24 mouse cellular contexts compared by ENCODE assay signal in genomic region chr6:87743281-87743680, GRCm38 (mm10). TPM values are rescaled to one million over a fixed set of nuclear protein-coding genes. Genes with fewer than 3 reads are reported as not detected.
A peak's percentile ranks its signal among the peaks of the same experiment; 100 is the strongest.
DNase-seq lines count a peak whose midpoint lies in the region; ATAC-seq lines count a peak whose summit lies in the region.
"Had no signal": no experiment of that assay in that cellular context is flagged by ENCODE, and none has a peak within 500 bp of the region (broad histone marks: within the 10 kb centered on the region; RNA-seq: fewer than 3 reads in every experiment).

No protein-coding gene starts in this region.

- H3K9ac ChIP-seq in midbrain, embryonic 16.5 days (ENCODE audit: low read depth, low read length), result no peak overlapping the region
- H3K9ac ChIP-seq: hindbrain, embryonic 12.5 days; intestine, embryonic 15.5 days; stomach, embryonic 15.5 days had no signal

- no peak overlapping the region for H3K4me2 ChIP-seq in midbrain, embryonic 16.5 days (ENCODE audit: low read length)
- H3K4me2 ChIP-seq: hindbrain, embryonic 12.5 days; intestine, embryonic 15.5 days; liver, embryonic 11.5 days; stomach, embryonic 15.5 days had no signal

- peak; percentile 74 for DNase-seq in gastrocnemius, adult 18-20 months (ENCODE audit: low spot score)
- no peak for DNase-seq in gastrocnemius, postnatal 4 days (ENCODE audit: low spot score in 2 of 2)
- DNase-seq in heart, postnatal 25 days (ENCODE audit: low spot score), result peak; percentile 41
- DNase-seq in heart, postnatal 4 days, result no peak
- no peak for DNase-seq in midbrain, embryonic 10.5 days (ENCODE audit: low spot score)
- no peak for DNase-seq in layer of hippocampus, adult 9-10 months (ENCODE audit: low spot score)
- DNase-seq in forebrain, embryonic 10.5 days (ENCODE audit: extremely low spot score, low spot score), result no peak
- DNase-seq: adrenal gland, postnatal 10 days; cerebellum, adult 9-10 months; cerebellum, postnatal 36 days; kidney, adult 8-10 months; lung, adult 2 months; midbrain, embryonic 14.5 days had no signal

- intact Hi-C loops in heart, postnatal 25 days (cut with DNase I), result no loop called here

- H3K27ac ChIP-seq in midbrain, embryonic 10.5 days (replicated peaks), result peak overlapping the region; percentile 28; the same call in 1 of the 2 replicates
- H3K27ac ChIP-seq in midbrain, embryonic 16.5 days (ENCODE audit: low read length), result no peak overlapping the region
- H3K27ac ChIP-seq in forebrain, embryonic 10.5 days, result no peak overlapping the region
- H3K27ac ChIP-seq: hindbrain, embryonic 12.5 days; hindbrain, postnatal 0 days; intestine, embryonic 15.5 days; kidney, postnatal 0 days; macrophage; stomach, embryonic 15.5 days had no signal

- H3K27me3 ChIP-seq in midbrain, embryonic 10.5 days (ENCODE audit: low read depth, poor library complexity, severe bottlenecking), result peaks cover 9% of the 10 kb centered on the region; the same call in 1 of the 2 replicates
- H3K27me3 ChIP-seq in midbrain, embryonic 16.5 days (ENCODE audit: control insufficient read depth, insufficient read depth, low read depth, low read length), result no peaks in the 10 kb centered on the region
- H3K27me3 ChIP-seq in forebrain, embryonic 10.5 days (ENCODE audit: poor library complexity, severe bottlenecking), result peaks cover 12% of the 10 kb centered on the region; the same call in 1 of the 2 replicates
- H3K27me3 ChIP-seq: intestine, embryonic 15.5 days; Patski; stomach, embryonic 15.5 days had no signal

- 70% methylated on average over 5 of the region's 5 CpGs for WGBS in midbrain, embryonic 10.5 days
- 64% methylated on average over 5 of the region's 5 CpGs for WGBS in midbrain, embryonic 16.5 days
- 77% methylated on average over 5 of the region's 5 CpGs for WGBS in forebrain, embryonic 10.5 days

- no peak for ATAC-seq in midbrain, embryonic 16.5 days
- ATAC-seq: forebrain, embryonic 14.5 days; hindbrain, postnatal 0 days; intestine, embryonic 15.5 days; Patski had no signal

- no peak overlapping the region for H3K4me3 ChIP-seq in midbrain, embryonic 10.5 days
- H3K4me3 ChIP-seq in midbrain, embryonic 16.5 days (ENCODE audit: low read depth, low read length), result no peak overlapping the region
- no peak overlapping the region for H3K4me3 ChIP-seq in forebrain, embryonic 10.5 days
- H3K4me3 ChIP-seq: hindbrain, embryonic 12.5 days; intestine, embryonic 15.5 days; stomach, embryonic 15.5 days had no signal

- no peaks in the 10 kb centered on the region for H3K9me3 ChIP-seq in midbrain, embryonic 10.5 days (replicated peaks)
- H3K9me3 ChIP-seq in midbrain, embryonic 16.5 days (replicated peaks; ENCODE audit: control insufficient read depth, low read length, poor library complexity, severe bottlenecking), result no peaks in the 10 kb centered on the region
- H3K9me3 ChIP-seq in forebrain, embryonic 10.5 days, result no peaks in the 10 kb centered on the region
- H3K9me3 ChIP-seq: hindbrain, embryonic 12.5 days; intestine, embryonic 15.5 days; stomach, embryonic 15.5 days had no signal

- H3K4me1 ChIP-seq in midbrain, embryonic 10.5 days, result peaks cover 35% of the 10 kb centered on the region
- H3K4me1 ChIP-seq in midbrain, embryonic 16.5 days (ENCODE audit: control insufficient read depth, insufficient read depth, low read length), result no peaks in the 10 kb centered on the region
- peaks cover 20% of the 10 kb centered on the region for H3K4me1 ChIP-seq in forebrain, embryonic 10.5 days

- H3K36me3 ChIP-seq in midbrain, embryonic 10.5 days, result peaks cover 9% of the 10 kb centered on the region; the same call in 1 of the 2 replicates
- H3K36me3 ChIP-seq in midbrain, embryonic 16.5 days (ENCODE audit: control insufficient read depth, insufficient read depth, low read length), result no peaks in the 10 kb centered on the region
- H3K36me3 ChIP-seq in forebrain, embryonic 10.5 days (replicated peaks), result no peaks in the 10 kb centered on the region
- H3K36me3 ChIP-seq: hindbrain, embryonic 12.5 days; intestine, embryonic 15.5 days; stomach, embryonic 15.5 days had no signal

RNA-seq across cellular contexts. Expression of gene Efcc1, which starts 12.6 kb away (rescaled TPM):
- total RNA-seq in gastrocnemius, adult 18-20 months (2021), result under 1 TPM; 0.66 to 0.74 TPM
- total RNA-seq in gastrocnemius, postnatal 4 days (2021), result 1 to 10 TPM; 2.7 to 3.4 TPM
- total RNA-seq in heart, postnatal 25 days (2021), result 1 to 10 TPM in 1 of 2 experiments, under 1 TPM in 1; 0.95 to 1.4 TPM
- 1 to 10 TPM; 1.5 to 2.4 TPM for total RNA-seq in heart, postnatal 4 days (2021)
- polyA plus RNA-seq in midbrain, embryonic 10.5 days (2016; fragmentation: Nextera tagmentation; extraction: Ambion mirVana), result 5.4 and 7.2 TPM in 2 replicates
- 4.6 and 5.5 TPM in 2 replicates for polyA plus RNA-seq in midbrain, embryonic 16.5 days (2015; fragmentation: Nextera tagmentation; extraction: Ambion mirVana)
- 0.84 TPM in 2 replicates for polyA plus RNA-seq in forebrain, embryonic 10.5 days (2016; fragmentation: Nextera tagmentation; extraction: Ambion mirVana)
- polyA plus RNA-seq: macrophage had no signal

RNA-seq across cellular contexts. Expression of gene Gp9, which starts 34.6 kb away (rescaled TPM):
- total RNA-seq in gastrocnemius, adult 18-20 months (2021), result not detected
- under 1 TPM in 1 of 2 experiments, not detected in 1; 0.32 TPM for total RNA-seq in gastrocnemius, postnatal 4 days (2021)
- total RNA-seq in heart, postnatal 25 days (2021), result 1 to 10 TPM in 1 of 2 experiments, under 1 TPM in 1; 0.78 to 1.2 TPM
- 1 to 10 TPM in 1 of 2 experiments, under 1 TPM in 1; 0.64 to 1.1 TPM for total RNA-seq in heart, postnatal 4 days (2021)
- 2.8 and 3.4 TPM in 2 replicates for polyA plus RNA-seq in midbrain, embryonic 10.5 days (2016; fragmentation: Nextera tagmentation; extraction: Ambion mirVana)
- 0.50 and 0.66 TPM in 2 replicates for polyA plus RNA-seq in midbrain, embryonic 16.5 days (2015; fragmentation: Nextera tagmentation; extraction: Ambion mirVana)
- 2.5 and 3.2 TPM in 2 replicates for polyA plus RNA-seq in forebrain, embryonic 10.5 days (2016; fragmentation: Nextera tagmentation; extraction: Ambion mirVana)
- total RNA-seq: hindbrain, postnatal 0 days had no signal
- polyA plus RNA-seq: Patski; small intestine, adult 2 months had no signal

Comparison
In these comparisons a context has a peak if more than half of its experiments do, and no peak if none do; other contexts are left out.
1. DNase-seq: peak in gastrocnemius, adult 18-20 months (single experiment) and heart, postnatal 25 days (single experiment); none in gastrocnemius, postnatal 4 days (0 of 2), heart, postnatal 4 days (single experiment), midbrain, embryonic 10.5 days (single experiment), layer of hippocampus, adult 9-10 months (single experiment) and forebrain, embryonic 10.5 days (single experiment).